Mouse (Mus musculus): ENCODE measurements around the gene Col11a1. TPM values are rescaled to one million over a fixed set of nuclear protein-coding genes. Genes with fewer than 3 reads are reported as not detected.
A peak's percentile ranks its signal among the peaks of the same experiment; 100 is the strongest.

Col11a1 gene
- polyA plus RNA-seq, 1 experiment from 2014 or later = 3.5 TPM

GRCm38 (mm10) chr3:114147140-114147539 is 116.8 kb downstream of the Col11a1 start:
- no peak overlapping the region for H3K4me3 ChIP-seq (ENCODE audit: low read depth, low read length)
- H3K9me3 ChIP-seq (ENCODE audit: control insufficient read depth, low read length) = no peaks in the 10 kb centered on the region
- ATAC-seq (ENCODE audit: low FRiP score, low TSS enrichment) = no peak
- H3K4me2 ChIP-seq (replicated peaks; ENCODE audit: low read depth) = no peak overlapping the region
- no peak overlapping the region for H3K27ac ChIP-seq (replicated peaks)
- no peak overlapping the region for H3K9ac ChIP-seq (ENCODE audit: low read length)
- TF ChIP-seq EP300 (optimal IDR thresholded peaks at IDR 0.05) = no peak
- TF ChIP-seq CTCF (IDR thresholded peaks at IDR 0.05; ENCODE audit: low read depth) = peak; percentile 71
- no peak for DNase-seq (ENCODE audit: low spot score)
- 21% methylated on average over 3 of the region's 3 CpGs for WGBS
- no peaks in the 10 kb centered on the region for H3K36me3 ChIP-seq (ENCODE audit: control insufficient read depth, insufficient read depth, low read length)
- H3K4me1 ChIP-seq (replicated peaks; ENCODE audit: control insufficient read depth, insufficient read depth) = no peaks in the 10 kb centered on the region
- no peaks in the 10 kb centered on the region for H3K27me3 ChIP-seq (ENCODE audit: control insufficient read depth, insufficient read depth, low read length)

GRCm38 (mm10) chr3:114197964-114198750 is 167.8 kb downstream of the Col11a1 start:
- Histone ChIP-seq H3K9me3 (ENCODE audit: control insufficient read depth, low read length) (no peaks in the 10 kb centered on the region), H3K4me1 (replicated peaks; ENCODE audit: control insufficient read depth, insufficient read depth) (no peaks in the 10 kb centered on the region), H3K4me2 (replicated peaks; ENCODE audit: low read depth) (no peak overlapping the region), H3K9ac (ENCODE audit: low read length) (no peak overlapping the region), H3K27ac (replicated peaks) (no peak overlapping the region), H3K27me3 (ENCODE audit: control insufficient read depth, insufficient read depth, low read length) (no peaks in the 10 kb centered on the region), H3K4me3 (ENCODE audit: low read depth, low read length) (no peak overlapping the region), H3K36me3 (ENCODE audit: control insufficient read depth, insufficient read depth, low read length) (no peaks in the 10 kb centered on the region)
- DNase-seq (ENCODE audit: low spot score) (no peak), ATAC-seq (ENCODE audit: low FRiP score, low TSS enrichment) (no peak)
- TF ChIP-seq CTCF (IDR thresholded peaks at IDR 0.05; ENCODE audit: low read depth) = no peak
- no peak for TF ChIP-seq EP300 (optimal IDR thresholded peaks at IDR 0.05)
- 49% methylated on average over 6 of the region's 6 CpGs for WGBS

- H3K36me3 ChIP-seq (ENCODE audit: control insufficient read depth, insufficient read depth, low read length) = no peaks in the 10 kb centered on the region
Observed at GRCm38 (mm10) chr3:114212255-114212654, 181.9 kb downstream of the Col11a1 start.

GRCm38 (mm10) chr3:114216105-114216504 is 185.8 kb downstream of the Col11a1 start:
- H3K9ac ChIP-seq (ENCODE audit: low read length) = no peak overlapping the region

More at GRCm38 (mm10) chr3:114212255-114212654, 181.9 kb downstream of the Col11a1 start:
- DNase-seq (ENCODE audit: low spot score) (no peak), ATAC-seq (ENCODE audit: low FRiP score, low TSS enrichment) (no peak)
- WGBS = 87% methylated on average over 4 of the region's 4 CpGs
- no peak for TF ChIP-seq EP300 (optimal IDR thresholded peaks at IDR 0.05)
- TF ChIP-seq CTCF (IDR thresholded peaks at IDR 0.05; ENCODE audit: low read depth) = no peak
- Histone ChIP-seq H3K4me3 (ENCODE audit: low read depth, low read length) (no peak overlapping the region), H3K9me3 (ENCODE audit: control insufficient read depth, low read length) (no peaks in the 10 kb centered on the region), H3K9ac (ENCODE audit: low read length) (no peak overlapping the region), H3K27me3 (ENCODE audit: control insufficient read depth, insufficient read depth, low read length) (no peaks in the 10 kb centered on the region), H3K4me1 (replicated peaks; ENCODE audit: control insufficient read depth, insufficient read depth) (no peaks in the 10 kb centered on the region), H3K27ac (replicated peaks) (no peak overlapping the region), H3K4me2 (replicated peaks; ENCODE audit: low read depth) (no peak overlapping the region)

GRCm38 (mm10) chr3:114229501-114229900 is 199.2 kb downstream of the Col11a1 start:
- TF ChIP-seq CTCF (IDR thresholded peaks at IDR 0.05; ENCODE audit: low read depth) (no peak), EP300 (optimal IDR thresholded peaks at IDR 0.05) (no peak)
- 43% methylated on average over 1 of the region's 1 CpGs for WGBS
- H3K4me2 ChIP-seq (replicated peaks; ENCODE audit: low read depth) = no peak overlapping the region

More at GRCm38 (mm10) chr3:114216105-114216504, 185.8 kb downstream of the Col11a1 start:
- WGBS = 83% methylated on average over 5 of the region's 5 CpGs
- ATAC-seq (ENCODE audit: low FRiP score, low TSS enrichment) (no peak), DNase-seq (ENCODE audit: low spot score) (no peak)
- H3K4me2 ChIP-seq (replicated peaks; ENCODE audit: low read depth) = no peak overlapping the region
- no peak overlapping the region for H3K27ac ChIP-seq (replicated peaks)
- TF ChIP-seq EP300 (optimal IDR thresholded peaks at IDR 0.05) (no peak), CTCF (IDR thresholded peaks at IDR 0.05; ENCODE audit: low read depth) (no peak)
- H3K9me3 ChIP-seq (ENCODE audit: control insufficient read depth, low read length) = no peaks in the 10 kb centered on the region
- no peaks in the 10 kb centered on the region for H3K27me3 ChIP-seq (ENCODE audit: control insufficient read depth, insufficient read depth, low read length)
- no peak overlapping the region for H3K4me3 ChIP-seq (ENCODE audit: low read depth, low read length)
- H3K36me3 ChIP-seq (ENCODE audit: control insufficient read depth, insufficient read depth, low read length) = no peaks in the 10 kb centered on the region
- no peaks in the 10 kb centered on the region for H3K4me1 ChIP-seq (replicated peaks; ENCODE audit: control insufficient read depth, insufficient read depth)

More at GRCm38 (mm10) chr3:114229501-114229900, 199.2 kb downstream of the Col11a1 start:
- Histone ChIP-seq H3K9ac (ENCODE audit: low read length) (no peak overlapping the region), H3K27me3 (ENCODE audit: control insufficient read depth, insufficient read depth, low read length) (no peaks in the 10 kb centered on the region), H3K27ac (replicated peaks) (no peak overlapping the region), H3K9me3 (ENCODE audit: control insufficient read depth, low read length) (no peaks in the 10 kb centered on the region), H3K4me1 (replicated peaks; ENCODE audit: control insufficient read depth, insufficient read depth) (no peaks in the 10 kb centered on the region), H3K4me3 (ENCODE audit: low read depth, low read length) (no peak overlapping the region), H3K36me3 (ENCODE audit: control insufficient read depth, insufficient read depth, low read length) (no peaks in the 10 kb centered on the region)
- DNase-seq (ENCODE audit: low spot score) (no peak), ATAC-seq (ENCODE audit: low FRiP score, low TSS enrichment) (no peak)
